Mouse (Mus musculus): ENCODE data around the gene Ski. TPM values are rescaled to one million over a fixed set of nuclear protein-coding genes. Genes with fewer than 3 reads are reported as not detected.
A peak's percentile ranks its signal among the peaks of the same experiment; 100 is the strongest.

Gene Ski
- total and polyA plus RNA-seq, 2 experiments from 2014 or later: 9.3 to 53.2 TPM

DNA sequence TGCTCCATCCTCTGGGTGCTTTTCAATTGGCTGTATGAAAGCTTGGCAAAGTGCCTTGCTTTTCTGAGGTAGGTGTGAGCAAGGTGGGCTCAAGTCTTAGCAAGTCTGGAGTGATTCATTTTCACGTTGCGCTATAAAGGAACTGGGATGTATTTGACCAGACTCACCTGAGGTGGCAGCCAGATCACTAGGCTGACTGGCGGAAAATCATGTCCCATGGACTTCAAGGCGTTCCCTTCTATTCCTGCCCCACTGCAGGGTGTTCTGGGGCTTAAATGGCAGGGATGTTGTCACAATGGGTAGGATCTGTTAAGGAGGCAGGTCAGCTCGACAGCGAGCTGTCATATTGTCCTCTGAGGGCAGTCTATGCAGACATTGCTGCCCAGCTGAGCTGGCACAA, 29.9 kb upstream of the Ski start:
- TF ChIP-seq CTCF (IDR thresholded peaks at IDR 0.05; ENCODE audit: low read depth): no peak
- no peak for TF ChIP-seq EP300 (IDR thresholded peaks at IDR 0.05; ENCODE audit: low read depth)
- Histone ChIP-seq H3K4me2 (ENCODE audit: low read depth, low read length) (no peak overlapping the region), H3K4me3 (ENCODE audit: low read depth, low read length) (no peak overlapping the region), H3K9me3 (replicated peaks; ENCODE audit: control insufficient read depth, low read length) (no peaks in the 10 kb centered on the region), H3K9ac (replicated peaks; ENCODE audit: low read depth, low read length) (no peak overlapping the region), H3K4me1 (ENCODE audit: control insufficient read depth, insufficient read depth) (0 out of 2 replicates have a peak, but pooled peaks cover 8% of the 10 kb centered on the region), H3K27me3 (ENCODE audit: control insufficient read depth, insufficient read depth, low read length) (no peaks in the 10 kb centered on the region), H3K36me3 (replicated peaks; ENCODE audit: control insufficient read depth, insufficient read depth, low read length) (peaks cover 11% of the 10 kb centered on the region; the same call in 1 of the 2 replicates), H3K27ac (ENCODE audit: low read depth) (no peak overlapping the region)
- no peak for ATAC-seq (ENCODE audit: insufficient read depth, low read depth)
- WGBS: 85% methylated on average over 6 of the region's 6 CpGs
- DNase-seq (ENCODE audit: low spot score): no peak

- Histone ChIP-seq H3K4me2 (ENCODE audit: low read depth, low read length) (peak overlapping the region; percentile 92), H3K4me1 (ENCODE audit: control insufficient read depth, insufficient read depth) (0 out of 2 replicates have a peak, but pooled peaks cover 8% of the 10 kb centered on the region), H3K27ac (ENCODE audit: low read depth) (no peak overlapping the region), H3K27me3 (ENCODE audit: control insufficient read depth, insufficient read depth, low read length) (no peaks in the 10 kb centered on the region), H3K4me3 (ENCODE audit: low read depth, low read length) (0 out of 2 replicates have a peak overlapping the region, but pooled peaks have one; percentile 67), H3K9me3 (replicated peaks; ENCODE audit: control insufficient read depth, low read length) (no peaks in the 10 kb centered on the region), H3K9ac (replicated peaks; ENCODE audit: low read depth, low read length) (no peak overlapping the region; the same call in 1 of the 2 replicates), H3K36me3 (replicated peaks; ENCODE audit: control insufficient read depth, insufficient read depth, low read length) (peaks cover 6% of the 10 kb centered on the region; the same call in 1 of the 2 replicates)
- ATAC-seq (ENCODE audit: insufficient read depth, low read depth): no peak
- 85% methylated on average over 3 of the region's 3 CpGs for WGBS
- no peak for DNase-seq (ENCODE audit: low spot score)
- TF ChIP-seq CTCF (IDR thresholded peaks at IDR 0.05; ENCODE audit: low read depth) (no peak), EP300 (IDR thresholded peaks at IDR 0.05; ENCODE audit: low read depth) (no peak)
Measured at GRCm38 (mm10) chr4:155251147-155251546, 28.8 kb upstream of the Ski start.

- 19% methylated on average over 23 of the region's 23 CpGs for WGBS
- TF ChIP-seq CTCF (IDR thresholded peaks at IDR 0.05; ENCODE audit: low read depth) (no peak), EP300 (IDR thresholded peaks at IDR 0.05; ENCODE audit: low read depth) (no peak)
- Histone ChIP-seq H3K4me3 (ENCODE audit: low read depth, low read length) (peak overlapping the region; percentile 67), H3K4me1 (ENCODE audit: control insufficient read depth, insufficient read depth) (0 out of 2 replicates have a peak, but pooled peaks cover 8% of the 10 kb centered on the region), H3K27me3 (ENCODE audit: control insufficient read depth, insufficient read depth, low read length) (no peaks in the 10 kb centered on the region), H3K36me3 (replicated peaks; ENCODE audit: control insufficient read depth, insufficient read depth, low read length) (no peaks in the 10 kb centered on the region), H3K4me2 (ENCODE audit: low read depth, low read length) (peak overlapping the region; percentile 92), H3K9me3 (replicated peaks; ENCODE audit: control insufficient read depth, low read length) (no peaks in the 10 kb centered on the region), H3K9ac (replicated peaks; ENCODE audit: low read depth, low read length) (peak overlapping the region; percentile 76), H3K27ac (ENCODE audit: low read depth) (peak overlapping the region; percentile 92)
- peak; percentile 6 for ATAC-seq (ENCODE audit: insufficient read depth, low read depth)
- DNase-seq (ENCODE audit: low spot score): no peak
Measured at GRCm38 (mm10) chr4:155250361-155251117, 28.1 kb upstream of the Ski start.

DNA sequence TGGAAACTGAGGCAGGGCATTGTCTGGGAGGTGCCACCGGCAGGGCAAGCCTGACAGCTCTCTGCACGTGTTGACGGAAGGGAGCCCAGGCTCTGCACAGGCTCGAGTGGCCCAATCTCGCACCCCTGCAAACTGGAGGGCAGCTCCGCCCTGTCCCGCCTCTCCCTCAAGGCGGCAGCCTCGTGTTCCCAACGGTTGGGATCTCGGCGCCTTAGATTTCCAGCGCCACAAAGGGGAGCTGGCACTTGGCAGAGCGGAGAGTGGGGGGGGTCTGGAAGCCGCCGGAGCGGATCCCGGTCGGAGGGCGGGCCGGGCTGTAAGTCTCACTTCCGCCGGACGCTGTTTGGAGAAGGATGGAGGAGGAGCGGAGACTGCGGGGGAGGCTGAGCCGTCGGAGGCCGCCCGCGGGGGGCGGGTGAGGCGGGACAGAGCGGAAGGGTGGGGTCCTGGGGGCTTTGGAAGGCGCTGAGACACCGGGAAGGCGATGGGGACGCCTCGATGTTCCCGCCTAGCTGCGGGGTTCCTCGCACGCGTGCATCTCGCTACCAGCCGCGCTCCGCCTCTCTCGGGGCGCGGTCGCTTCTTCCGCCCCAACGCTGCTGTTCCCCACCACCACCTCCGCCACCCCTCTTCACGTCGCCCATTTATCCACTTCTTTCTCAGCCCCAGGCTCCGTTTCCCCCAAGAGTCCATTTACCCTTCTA, 27.4 kb upstream of the Ski start, which contains the start of gene Faap20:
Faap20 (plus strand) TSS at position 155 of the 704 bp plus-strand sequence.
- H3K9me3 ChIP-seq (replicated peaks; ENCODE audit: control insufficient read depth, low read length): no peaks in the 10 kb centered on the region
- TF ChIP-seq CTCF (IDR thresholded peaks at IDR 0.05; ENCODE audit: low read depth) (0 out of 2 replicates have a peak, but pooled peaks have one; percentile 0), EP300 (IDR thresholded peaks at IDR 0.05; ENCODE audit: low read depth) (no peak)
- WGBS: under 1% methylated on average over 51 of the region's 58 CpGs
- no peaks in the 10 kb centered on the region for H3K27me3 ChIP-seq (ENCODE audit: control insufficient read depth, insufficient read depth, low read length)
- peak within 1 kb of the TSS; percentile 67 for H3K4me3 ChIP-seq (ENCODE audit: low read depth, low read length)
- DNase-seq (ENCODE audit: low spot score) (peak; percentile 93), ATAC-seq (ENCODE audit: insufficient read depth, low read depth) (peak; percentile 92)
- no peaks in the 10 kb centered on the region for H3K36me3 ChIP-seq (replicated peaks; ENCODE audit: control insufficient read depth, insufficient read depth, low read length)
- H3K4me1 ChIP-seq (ENCODE audit: control insufficient read depth, insufficient read depth): 0 out of 2 replicates have a peak, but pooled peaks cover 8% of the 10 kb centered on the region
- H3K9ac ChIP-seq (replicated peaks; ENCODE audit: low read depth, low read length): peak within 1 kb of the TSS; percentile 76
- H3K4me2 ChIP-seq (ENCODE audit: low read depth, low read length): peak within 1 kb of the TSS; percentile 92
- peak within 1 kb of the TSS; percentile 92 for H3K27ac ChIP-seq (ENCODE audit: low read depth)

- peak; percentile 83 for ATAC-seq (ENCODE audit: insufficient read depth, low read depth)
- WGBS: 0% methylated on average over 9 of the region's 9 CpGs
- peak overlapping the region; percentile 92 for H3K27ac ChIP-seq (ENCODE audit: low read depth)
Measured at GRCm38 (mm10) chr4:155249257-155249647, 26.9 kb upstream of the Ski start.

More at GRCm38 (mm10) chr4:155249257-155249647, 26.9 kb upstream of the Ski start:
- Histone ChIP-seq H3K27me3 (ENCODE audit: control insufficient read depth, insufficient read depth, low read length) (no peaks in the 10 kb centered on the region), H3K4me1 (ENCODE audit: control insufficient read depth, insufficient read depth) (0 out of 2 replicates have a peak, but pooled peaks cover 8% of the 10 kb centered on the region), H3K4me3 (ENCODE audit: low read depth, low read length) (peak overlapping the region; percentile 67), H3K36me3 (replicated peaks; ENCODE audit: control insufficient read depth, insufficient read depth, low read length) (no peaks in the 10 kb centered on the region), H3K9ac (replicated peaks; ENCODE audit: low read depth, low read length) (peak overlapping the region; percentile 76), H3K4me2 (ENCODE audit: low read depth, low read length) (peak overlapping the region; percentile 92), H3K9me3 (replicated peaks; ENCODE audit: control insufficient read depth, low read length) (no peaks in the 10 kb centered on the region)
- TF ChIP-seq EP300 (IDR thresholded peaks at IDR 0.05; ENCODE audit: low read depth) (no peak), CTCF (IDR thresholded peaks at IDR 0.05; ENCODE audit: low read depth) (peak; percentile 99)
- peak; percentile 94 for DNase-seq (ENCODE audit: low spot score)
